Mouse (Mus musculus): ENCODE measurements at regions not wholly inside any gene's neighbourhood (a gene's known extent, or its start where the extent isn't known, plus 50 kb on each side); places are given as distances from the start of the nearest gene placed in this dataset.

DNA sequence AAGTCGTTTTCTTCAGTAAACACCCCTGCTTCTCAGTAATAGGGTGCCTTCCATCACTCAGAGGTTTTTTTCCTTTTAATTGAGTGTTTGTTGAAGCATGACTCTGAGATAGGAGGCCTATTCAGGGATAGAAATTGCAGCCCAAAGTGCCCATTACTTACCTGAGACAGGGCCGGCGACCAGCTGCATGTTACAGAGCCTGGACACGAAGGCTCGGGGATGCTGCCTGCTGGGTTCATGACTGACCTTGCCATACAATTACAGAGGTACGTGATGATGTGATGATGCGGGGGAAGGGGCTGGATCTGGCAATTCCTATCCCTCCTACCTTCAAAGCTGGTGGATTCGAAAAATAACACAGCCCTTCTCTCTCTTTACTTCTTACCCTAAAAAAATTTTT, 146.7 kb downstream of the Rwdd3 start:
- no peak overlapping the region for H3K4me2 ChIP-seq (ENCODE audit: low read length)
- H3K4me3 ChIP-seq (ENCODE audit: low read length): no peak overlapping the region
- H3K9me3 ChIP-seq (ENCODE audit: control insufficient read depth, low read length): no peaks in the 10 kb centered on the region
- H3K27ac ChIP-seq (ENCODE audit: low read depth, low read length): no peak overlapping the region
- H3K9ac ChIP-seq (ENCODE audit: low read depth, low read length): no peak overlapping the region
- no peaks in the 10 kb centered on the region for H3K27me3 ChIP-seq (replicated peaks; ENCODE audit: control insufficient read depth, insufficient read depth, low read length)
- no peaks in the 10 kb centered on the region for H3K36me3 ChIP-seq (ENCODE audit: control insufficient read depth, insufficient read depth, low read length)
- 48% methylated on average over 8 of the region's 8 CpGs for WGBS
- H3K4me1 ChIP-seq (ENCODE audit: control insufficient read depth, insufficient read depth, low read depth, low read length): no peaks in the 10 kb centered on the region
- ATAC-seq: peak; percentile 34; the same call in 1 of the 2 replicates

DNA sequence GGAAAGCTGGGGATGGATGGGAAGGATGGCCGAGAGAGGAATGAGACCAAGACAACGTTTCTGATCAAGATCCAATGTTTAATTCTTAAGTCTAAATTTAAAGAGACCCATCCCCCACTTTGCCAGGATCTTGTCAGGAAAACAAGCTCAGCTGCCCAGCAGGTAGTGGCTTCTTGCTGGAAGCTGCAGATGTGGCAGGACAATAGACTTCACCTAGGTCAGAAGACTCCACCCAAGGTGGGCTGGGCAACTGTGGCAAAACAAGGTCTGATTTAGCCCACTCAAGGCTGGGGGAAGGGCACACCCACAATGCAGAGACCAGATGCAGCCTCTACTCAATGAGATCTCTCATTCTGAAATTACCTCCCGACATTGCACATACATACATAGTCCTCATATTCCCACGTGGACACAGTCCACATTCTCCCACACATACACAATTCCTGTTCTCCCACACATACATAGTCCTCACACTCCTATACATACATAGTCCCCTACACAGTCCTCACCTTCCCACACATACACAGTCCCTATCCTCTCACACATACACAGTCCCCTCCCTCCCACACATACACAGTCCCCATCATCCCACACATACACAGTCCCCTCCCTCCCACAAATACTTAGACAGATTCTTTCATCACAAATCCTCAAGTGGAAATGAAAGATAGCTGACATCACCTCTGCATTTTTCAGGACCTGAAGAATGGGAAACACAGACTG, 150.2 kb downstream of the Rwdd3 start:
- Histone ChIP-seq H3K27me3 (replicated peaks; ENCODE audit: control insufficient read depth, insufficient read depth, low read length) (no peaks in the 10 kb centered on the region), H3K4me1 (ENCODE audit: control insufficient read depth, insufficient read depth, low read depth, low read length) (no peaks in the 10 kb centered on the region), H3K4me2 (ENCODE audit: low read length) (no peak overlapping the region), H3K4me3 (ENCODE audit: low read length) (no peak overlapping the region), H3K9ac (ENCODE audit: low read depth, low read length) (no peak overlapping the region), H3K27ac (ENCODE audit: low read depth, low read length) (no peak overlapping the region), H3K9me3 (ENCODE audit: control insufficient read depth, low read length) (no peaks in the 10 kb centered on the region), H3K36me3 (ENCODE audit: control insufficient read depth, insufficient read depth, low read length) (no peaks in the 10 kb centered on the region)
- ATAC-seq: peak; percentile 58; the same call in 1 of the 2 replicates
- 77% methylated on average over 4 of the region's 4 CpGs for WGBS

DNA sequence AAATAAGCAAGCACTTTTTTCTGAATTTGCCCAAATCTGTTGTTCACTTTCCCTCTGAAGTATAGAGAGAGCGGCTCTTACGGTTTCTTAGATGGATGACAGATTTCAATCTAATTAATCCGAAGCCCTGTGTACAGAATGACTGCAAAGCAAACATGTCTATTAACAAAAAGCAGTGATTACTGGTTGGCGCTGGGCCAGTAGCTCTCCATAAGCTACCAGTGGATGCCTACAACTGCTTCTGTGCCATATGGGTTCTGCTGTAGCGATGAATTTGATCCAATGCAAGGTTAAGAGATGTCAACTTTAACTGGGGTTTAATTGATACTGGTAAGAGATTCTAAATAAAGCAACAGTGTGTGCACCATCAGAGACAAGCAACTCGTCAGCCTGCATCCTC, 162.3 kb downstream of the Rwdd3 start:
- 59% methylated on average over 6 of the region's 6 CpGs for WGBS

DNA sequence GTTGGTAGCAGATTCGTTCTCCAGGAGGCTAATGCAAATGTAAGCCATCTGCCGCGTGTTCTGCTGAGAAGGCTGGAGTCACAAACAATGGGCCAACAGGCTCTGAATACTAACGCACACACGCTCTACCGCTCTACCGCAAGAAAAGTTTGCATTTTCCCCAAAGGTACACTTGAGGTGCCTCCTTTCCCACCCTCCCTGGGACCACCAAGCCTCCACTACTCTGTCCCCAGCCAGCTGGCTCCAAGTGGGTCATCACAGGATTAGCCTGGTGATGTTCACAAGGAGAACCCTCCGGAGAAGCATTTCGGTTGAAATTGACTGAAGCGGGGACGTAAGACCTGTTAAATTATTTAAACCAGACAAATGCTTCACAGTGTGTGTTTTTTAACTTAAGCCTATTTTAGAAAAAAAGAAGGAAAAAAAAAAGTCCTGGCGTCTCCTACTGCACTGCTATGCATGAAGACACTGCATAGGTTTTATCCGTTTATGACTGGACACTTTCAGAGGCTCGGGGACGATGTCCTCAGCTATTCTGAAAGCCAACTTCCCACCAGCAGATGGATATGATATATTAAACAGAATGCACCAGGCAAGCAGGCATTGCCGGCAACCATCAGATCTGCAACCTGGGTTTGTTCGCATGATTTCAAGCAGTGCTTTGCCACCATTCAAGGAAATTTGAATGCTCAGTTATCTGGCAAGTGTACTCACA, 187.8 kb downstream of the Rwdd3 start:
- H3K4me3 ChIP-seq (ENCODE audit: low read length): no peak overlapping the region; the same call in 1 of the 2 replicates
- peak overlapping the region; percentile 57; the same call in 1 of the 2 replicates for H3K27ac ChIP-seq (ENCODE audit: low read depth, low read length)

More for the DNA sequence above, 162.3 kb downstream of the Rwdd3 start:
- Histone ChIP-seq H3K36me3 (ENCODE audit: control insufficient read depth, insufficient read depth, low read length) (no peaks in the 10 kb centered on the region), H3K4me2 (ENCODE audit: low read length) (no peak overlapping the region), H3K27ac (ENCODE audit: low read depth, low read length) (no peak overlapping the region), H3K4me3 (ENCODE audit: low read length) (no peak overlapping the region), H3K4me1 (ENCODE audit: control insufficient read depth, insufficient read depth, low read depth, low read length) (no peaks in the 10 kb centered on the region), H3K27me3 (replicated peaks; ENCODE audit: control insufficient read depth, insufficient read depth, low read length) (no peaks in the 10 kb centered on the region), H3K9ac (ENCODE audit: low read depth, low read length) (no peak overlapping the region), H3K9me3 (ENCODE audit: control insufficient read depth, low read length) (no peaks in the 10 kb centered on the region)
- ATAC-seq: no peak

DNA sequence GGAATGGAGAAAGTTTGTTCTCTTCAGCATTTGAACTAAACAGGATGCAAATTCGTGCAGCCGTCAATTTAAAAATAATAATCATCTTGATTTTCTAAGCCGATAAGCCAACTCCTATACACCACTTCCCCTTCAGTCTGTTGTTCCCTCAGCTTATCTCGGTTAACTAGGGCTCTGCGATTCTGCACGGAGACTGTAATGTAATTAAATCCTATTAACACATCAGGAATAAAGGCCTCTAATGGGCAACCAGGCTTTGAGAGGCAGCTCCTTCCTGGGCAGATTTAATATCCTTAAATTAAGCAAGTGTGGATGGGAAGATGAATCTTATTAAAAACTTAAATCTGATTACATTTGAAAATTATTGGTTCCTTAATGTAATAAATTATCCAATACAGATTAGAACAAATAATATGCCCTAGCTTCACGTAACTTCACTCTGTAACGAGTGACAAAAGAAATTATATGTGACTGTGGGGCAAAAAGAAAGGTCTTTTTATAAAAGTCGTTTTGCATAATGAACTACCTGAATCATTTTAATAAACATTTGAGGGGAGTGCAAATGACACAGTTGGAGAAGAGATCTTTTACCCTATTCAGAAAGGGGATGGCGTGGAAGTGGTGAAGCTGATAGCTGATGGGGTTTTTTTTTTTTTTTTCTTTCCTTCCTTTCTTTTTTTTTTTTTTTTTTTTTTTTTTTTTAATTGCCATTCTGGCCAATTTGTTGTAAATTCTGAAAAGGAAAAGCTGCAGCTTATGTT, 188.5 kb downstream of the Rwdd3 start:
- peaks cover 8% of the 10 kb centered on the region for H3K4me1 ChIP-seq (ENCODE audit: control insufficient read depth, insufficient read depth, low read depth, low read length)
- no peak overlapping the region for H3K4me3 ChIP-seq (ENCODE audit: low read length)
- no peaks in the 10 kb centered on the region for H3K9me3 ChIP-seq (ENCODE audit: control insufficient read depth, low read length)
- H3K9ac ChIP-seq (ENCODE audit: low read depth, low read length): no peak overlapping the region
- peak; percentile 60 for ATAC-seq
- H3K27ac ChIP-seq (ENCODE audit: low read depth, low read length): no peak overlapping the region
- H3K4me2 ChIP-seq (ENCODE audit: low read length): peak overlapping the region; percentile 46
- no peaks in the 10 kb centered on the region for H3K36me3 ChIP-seq (ENCODE audit: control insufficient read depth, insufficient read depth, low read length)
- H3K27me3 ChIP-seq (replicated peaks; ENCODE audit: control insufficient read depth, insufficient read depth, low read length): no peaks in the 10 kb centered on the region
- whole genome bisulfite sequencing: 26% methylated on average over 10 of the region's 10 CpGs

More for the DNA sequence above, 187.8 kb downstream of the Rwdd3 start:
- peak overlapping the region; percentile 46 for H3K4me2 ChIP-seq (ENCODE audit: low read length)
- H3K36me3 ChIP-seq (ENCODE audit: control insufficient read depth, insufficient read depth, low read length): no peaks in the 10 kb centered on the region
- peaks cover 8% of the 10 kb centered on the region for H3K4me1 ChIP-seq (ENCODE audit: control insufficient read depth, insufficient read depth, low read depth, low read length)
- WGBS: 34% methylated on average over 17 of the region's 17 CpGs
- H3K27me3 ChIP-seq (replicated peaks; ENCODE audit: control insufficient read depth, insufficient read depth, low read length): no peaks in the 10 kb centered on the region
- peak; percentile 86 for ATAC-seq
- no peaks in the 10 kb centered on the region for H3K9me3 ChIP-seq (ENCODE audit: control insufficient read depth, low read length)
- H3K9ac ChIP-seq (ENCODE audit: low read depth, low read length): no peak overlapping the region

DNA sequence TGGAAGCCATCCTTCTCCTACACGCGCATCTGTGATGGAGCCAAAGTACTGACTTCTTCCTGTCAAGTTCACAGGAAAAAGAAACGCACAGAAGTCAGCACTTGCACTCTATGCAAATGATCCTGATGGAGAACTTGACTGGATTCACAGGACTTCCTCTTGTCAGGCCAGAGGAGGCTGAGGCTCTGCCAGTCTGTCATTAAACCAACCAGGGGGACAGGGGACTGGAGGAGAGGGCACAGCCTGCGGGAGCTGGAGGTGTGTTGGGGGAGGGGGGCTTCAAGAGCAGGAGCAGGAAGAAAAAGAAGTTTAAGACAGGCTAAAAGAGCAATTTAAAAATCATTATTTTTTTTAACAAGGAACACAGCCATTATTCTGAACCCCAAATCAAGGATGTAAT, 189.3 kb downstream of the Rwdd3 start:
- no peak for ATAC-seq
- Histone ChIP-seq H3K9ac (ENCODE audit: low read depth, low read length) (no peak overlapping the region), H3K9me3 (ENCODE audit: control insufficient read depth, low read length) (no peaks in the 10 kb centered on the region), H3K27ac (ENCODE audit: low read depth, low read length) (no peak overlapping the region), H3K27me3 (replicated peaks; ENCODE audit: control insufficient read depth, insufficient read depth, low read length) (no peaks in the 10 kb centered on the region), H3K4me1 (ENCODE audit: control insufficient read depth, insufficient read depth, low read depth, low read length) (peaks cover 8% of the 10 kb centered on the region), H3K4me2 (ENCODE audit: low read length) (no peak overlapping the region), H3K4me3 (ENCODE audit: low read length) (no peak overlapping the region), H3K36me3 (ENCODE audit: control insufficient read depth, insufficient read depth, low read length) (no peaks in the 10 kb centered on the region)
- WGBS: 42% methylated on average over 4 of the region's 4 CpGs

DNA sequence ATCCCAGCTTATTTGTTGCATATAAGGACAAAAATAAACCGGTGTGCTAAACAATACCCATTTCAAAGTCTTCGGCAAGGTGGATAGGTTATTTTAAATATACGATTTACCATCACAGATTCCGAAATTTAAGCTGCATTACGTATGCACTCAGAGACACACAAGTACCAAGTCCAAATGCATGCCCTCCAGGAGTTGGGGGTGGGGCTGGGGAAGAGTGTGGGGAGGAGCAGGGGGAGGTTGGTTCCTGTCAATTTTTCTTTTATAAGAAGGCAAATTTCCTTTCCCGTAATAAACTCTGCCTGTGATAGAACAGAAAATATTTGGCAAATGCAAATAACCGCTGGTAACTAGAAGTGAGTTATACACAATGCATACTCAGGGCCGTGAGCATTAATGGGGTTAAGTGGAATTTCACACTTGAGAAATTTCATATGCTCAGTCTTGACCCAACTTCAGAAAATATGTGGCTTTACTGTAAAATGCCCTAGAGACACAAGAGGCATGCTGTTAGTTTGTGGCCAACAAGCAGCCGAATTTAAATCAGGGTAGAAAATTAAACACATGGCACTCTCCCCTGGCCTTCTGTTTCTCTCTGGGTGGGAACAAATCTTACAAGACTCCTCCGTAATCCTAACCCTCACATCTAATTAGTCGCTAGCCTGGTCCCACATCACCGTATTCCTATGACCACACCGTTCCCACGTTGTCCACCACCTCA, 200.6 kb downstream of the Rwdd3 start:
- peak; percentile 80 for ATAC-seq
- 63% methylated on average over 14 of the region's 14 CpGs for WGBS
- no peaks in the 10 kb centered on the region for H3K9me3 ChIP-seq (ENCODE audit: control insufficient read depth, low read length)
- H3K9ac ChIP-seq (ENCODE audit: low read depth, low read length): no peak overlapping the region
- H3K27me3 ChIP-seq (replicated peaks; ENCODE audit: control insufficient read depth, insufficient read depth, low read length): no peaks in the 10 kb centered on the region
- H3K4me3 ChIP-seq (ENCODE audit: low read length): no peak overlapping the region
- no peak overlapping the region for H3K27ac ChIP-seq (ENCODE audit: low read depth, low read length)
- no peak overlapping the region for H3K4me2 ChIP-seq (ENCODE audit: low read length)
- no peaks in the 10 kb centered on the region for H3K4me1 ChIP-seq (ENCODE audit: control insufficient read depth, insufficient read depth, low read depth, low read length)
- no peaks in the 10 kb centered on the region for H3K36me3 ChIP-seq (ENCODE audit: control insufficient read depth, insufficient read depth, low read length)

DNA sequence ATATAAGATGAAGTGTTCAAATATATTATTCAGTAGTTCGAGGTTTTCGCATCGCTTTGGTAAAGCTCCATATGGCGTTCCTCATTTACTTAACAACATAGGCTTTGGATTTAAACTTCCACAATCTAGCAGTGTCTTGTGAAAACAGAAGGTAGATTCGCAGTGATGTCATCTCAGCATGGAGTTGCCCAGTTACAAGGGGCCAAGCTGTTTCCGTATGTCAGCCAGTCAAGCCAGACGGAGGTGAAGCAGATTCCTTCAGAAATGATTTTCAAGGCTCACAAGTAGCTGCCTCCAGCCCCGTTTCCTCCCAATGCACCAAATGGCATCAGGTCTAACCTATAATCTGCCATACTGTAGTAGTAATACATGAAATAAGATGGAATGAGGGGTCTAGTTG, 224.6 kb downstream of the Rwdd3 start:
- ATAC-seq: no peak
- no peak overlapping the region for H3K9ac ChIP-seq (ENCODE audit: low read depth, low read length)
- 83% methylated on average over 8 of the region's 8 CpGs for WGBS
- no peaks in the 10 kb centered on the region for H3K4me1 ChIP-seq (ENCODE audit: control insufficient read depth, insufficient read depth, low read depth, low read length)
- H3K4me3 ChIP-seq (ENCODE audit: low read length): no peak overlapping the region
- H3K9me3 ChIP-seq (ENCODE audit: control insufficient read depth, low read length): no peaks in the 10 kb centered on the region
- no peaks in the 10 kb centered on the region for H3K36me3 ChIP-seq (ENCODE audit: control insufficient read depth, insufficient read depth, low read length)
- no peaks in the 10 kb centered on the region for H3K27me3 ChIP-seq (replicated peaks; ENCODE audit: control insufficient read depth, insufficient read depth, low read length)
- H3K4me2 ChIP-seq (ENCODE audit: low read length): no peak overlapping the region
- H3K27ac ChIP-seq (ENCODE audit: low read depth, low read length): no peak overlapping the region
